Mouse (Mus musculus) telencephalon, adult 2 months (tissue): ENCODE measurements around the gene Kifc3.
A peak's percentile ranks its signal among the peaks of the same experiment; 100 is the strongest.
"Not testable (repeated sequence)": the region's sequence is repeated elsewhere in the genome, so short reads cannot be mapped to it uniquely, and the experiment has no call there.

ENCODE experiments used
- DNase-seq: peaks from one replicate; pipeline ENCODE4 v3.0.0-alpha.2; 2011; ENCODE audit warnings: low read depth, low spot score

Kifc3 gene

DNA sequence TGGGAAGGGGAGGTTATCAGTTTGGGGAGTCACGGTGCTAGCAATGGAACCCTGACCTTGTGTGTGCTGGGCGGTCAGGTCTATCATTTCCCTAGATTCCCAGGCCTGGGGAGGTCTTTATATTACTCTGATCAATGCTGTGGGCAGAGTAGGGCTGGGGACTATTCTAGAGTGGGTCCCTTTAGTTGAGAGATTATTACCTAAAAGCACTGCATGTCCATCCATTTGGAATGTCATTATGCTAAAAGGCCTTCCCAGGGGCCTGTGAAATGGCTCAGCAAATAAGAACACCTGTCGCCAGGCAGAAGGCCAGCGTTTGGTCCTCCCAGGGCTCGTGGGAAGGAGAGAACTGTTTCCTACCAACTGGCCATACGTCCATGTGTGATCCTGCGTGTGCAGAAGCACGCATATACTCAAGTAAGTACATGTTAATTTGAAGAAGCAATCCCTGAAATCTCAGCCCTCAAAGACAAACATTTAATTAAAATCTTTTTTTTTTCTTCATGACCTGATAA, 499 bp downstream of the Kifc3 start:
- no peak for DNase-seq

GRCm38 (mm10) chr8:95201491-95201890, 1.1 kb downstream of the Kifc3 start:
- DNase-seq = no peak

DNA sequence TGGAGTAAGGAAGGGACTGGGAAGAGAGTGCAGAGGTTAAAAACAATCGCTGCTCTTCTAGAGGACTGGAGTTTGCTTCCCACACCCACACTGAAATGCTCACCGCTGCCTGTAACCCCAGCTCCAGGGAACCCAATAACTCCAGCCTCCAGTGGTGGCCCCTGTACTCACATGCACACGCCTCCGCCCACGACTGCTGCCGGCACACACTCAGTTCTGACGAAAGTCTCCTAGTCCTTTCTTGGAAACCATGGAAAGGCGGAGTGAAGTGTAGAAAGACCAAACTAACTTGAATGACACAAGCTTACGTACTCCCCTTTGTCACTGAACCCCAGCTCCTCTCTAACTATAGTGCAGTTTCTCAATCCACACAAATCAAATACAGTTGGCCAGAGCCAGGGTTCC, 2.6 kb downstream of the Kifc3 start:
- no peak for DNase-seq

- no peak for DNase-seq
Measured at GRCm38 (mm10) chr8:95195728-95196127, 6.9 kb downstream of the Kifc3 start.

GRCm38 (mm10) chr8:95191497-95192175, 11.0 kb downstream of the Kifc3 start:
- no peak for DNase-seq

GRCm38 (mm10) chr8:95187579-95187978, 15.0 kb downstream of the Kifc3 start:
- DNase-seq = no peak

GRCm38 (mm10) chr8:95185891-95186513, 16.6 kb downstream of the Kifc3 start:
- DNase-seq = no peak

- no peak for DNase-seq
Measured at GRCm38 (mm10) chr8:95185104-95185503, 17.5 kb downstream of the Kifc3 start.

DNA sequence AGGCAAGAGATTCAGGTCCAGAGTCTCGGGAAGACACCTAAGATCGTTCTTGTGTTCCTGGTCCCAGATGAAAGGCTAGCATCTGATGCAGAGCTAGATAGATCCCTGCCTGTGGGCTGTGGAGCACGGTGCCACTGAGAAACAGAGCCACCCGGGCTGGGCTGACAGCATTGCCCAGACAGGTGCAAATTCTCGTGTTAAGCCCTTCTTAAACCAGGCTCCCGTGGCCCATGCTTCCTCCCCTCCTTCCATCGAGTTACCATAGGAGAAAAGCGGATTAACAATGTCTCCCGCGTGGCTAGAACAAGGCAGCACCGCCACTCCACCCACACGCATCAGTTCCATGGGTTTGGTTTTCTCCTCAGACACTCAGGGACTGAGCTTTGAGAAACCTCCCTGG, 18.4 kb downstream of the Kifc3 start:
- no peak for DNase-seq

DNA sequence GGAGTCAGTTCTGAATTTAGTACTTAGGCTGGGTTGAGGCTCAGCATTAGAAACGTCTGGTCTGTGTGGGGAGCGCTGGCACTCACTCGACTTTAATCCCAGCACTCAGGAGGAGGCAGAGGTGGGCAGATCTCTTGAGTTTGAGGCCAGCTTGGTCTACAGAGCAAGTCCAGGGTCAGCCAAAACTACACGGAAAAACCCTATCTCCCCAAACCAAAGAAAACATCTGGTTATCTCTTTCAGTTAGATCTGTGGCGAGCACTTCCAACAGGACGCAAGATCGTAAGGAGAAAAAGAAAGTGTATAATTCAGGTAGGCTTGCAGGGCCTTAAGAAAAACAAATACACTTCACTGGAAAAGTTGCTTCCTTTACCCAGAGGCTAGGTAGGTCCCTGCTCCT, 20.8 kb downstream of the Kifc3 start:
- DNase-seq = no peak

GRCm38 (mm10) chr8:95178191-95178590, 24.4 kb downstream of the Kifc3 start:
- DNase-seq = no peak

DNA sequence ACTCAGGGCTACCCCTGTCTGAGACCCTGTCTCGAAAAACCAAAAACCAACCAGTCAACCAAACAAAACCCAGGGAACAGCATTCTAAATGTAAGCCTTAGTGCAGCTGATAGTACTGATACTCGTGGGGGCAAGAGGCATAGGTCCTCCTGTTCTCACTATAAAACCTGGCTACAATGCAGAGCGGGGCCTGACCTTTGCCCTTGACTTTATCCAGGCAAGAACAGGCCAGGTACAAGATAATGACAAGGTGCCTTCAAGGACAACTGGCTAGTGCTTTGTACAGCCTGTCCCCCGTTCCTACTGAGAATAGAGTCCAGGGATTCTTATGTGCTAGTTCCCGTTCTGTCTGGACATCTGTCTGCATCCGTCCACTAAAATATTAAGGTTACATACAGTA, 25.6 kb downstream of the Kifc3 start:
- DNase-seq = no peak

GRCm38 (mm10) chr8:95175808-95176207, 26.8 kb downstream of the Kifc3 start:
- peak; percentile 15 for DNase-seq

DNA sequence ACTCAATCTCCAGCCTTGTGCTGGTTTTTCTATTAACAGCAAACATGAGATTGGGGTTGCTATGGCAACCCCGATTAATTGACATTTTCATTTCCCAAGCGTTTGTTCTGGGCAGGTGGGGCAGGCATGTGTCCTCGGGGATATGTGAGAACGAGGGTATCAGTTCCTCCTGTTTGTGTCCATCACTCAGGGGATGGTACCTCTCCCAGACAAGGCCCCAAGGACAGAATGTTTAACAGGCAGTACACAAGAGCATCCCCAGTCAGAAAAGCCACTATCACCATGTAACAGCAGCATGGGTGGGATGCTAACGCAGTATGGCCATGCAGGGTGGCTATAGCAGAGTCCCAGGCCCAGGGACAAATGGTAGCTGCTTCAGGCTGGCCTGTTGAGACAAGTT, 27.3 kb downstream of the Kifc3 start:
- peak; percentile 11 for DNase-seq

DNA sequence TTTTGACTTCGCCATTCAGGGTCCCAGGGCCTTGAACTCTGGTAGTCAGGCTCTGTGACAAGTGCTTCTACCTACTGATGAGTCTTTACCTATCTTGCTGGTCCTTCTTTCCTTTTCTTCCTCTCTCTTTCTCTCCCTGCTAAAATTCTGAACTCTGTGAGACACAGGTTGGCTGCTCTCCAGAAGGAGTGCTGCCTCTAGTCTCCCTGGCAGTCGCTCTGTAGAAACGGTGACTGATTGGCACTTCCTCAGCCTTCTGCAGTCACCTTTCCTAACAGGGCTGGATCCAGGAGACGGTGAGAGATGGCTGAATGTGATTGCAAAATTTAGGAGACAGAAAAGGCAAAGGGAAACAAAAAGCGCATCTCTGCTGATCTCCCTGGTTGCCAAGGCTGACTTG, 30.2 kb downstream of the Kifc3 start:
- DNase-seq = no peak

DNA sequence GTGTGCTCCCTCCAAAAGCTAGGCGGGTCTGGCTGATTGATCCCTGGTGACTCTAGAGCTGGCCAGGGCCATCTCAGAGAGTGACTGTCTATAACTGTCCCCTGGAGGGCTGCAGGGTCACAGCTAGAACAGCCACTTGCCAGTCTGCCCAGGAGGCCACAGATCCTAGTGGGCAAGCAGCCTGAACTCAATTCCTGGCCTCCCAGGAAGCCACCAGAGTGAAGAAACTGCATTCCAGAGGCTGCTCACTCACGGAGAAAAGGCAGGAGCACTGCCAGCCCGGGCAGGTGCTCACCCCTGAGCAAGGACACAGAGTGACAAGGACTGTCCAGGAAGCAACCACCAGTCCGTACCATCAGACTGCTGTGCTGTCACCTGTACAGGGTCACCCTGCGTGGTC, 34.9 kb downstream of the Kifc3 start:
- no peak for DNase-seq

GRCm38 (mm10) chr8:95166400-95166799, 36.2 kb downstream of the Kifc3 start:
- no peak for DNase-seq

DNA sequence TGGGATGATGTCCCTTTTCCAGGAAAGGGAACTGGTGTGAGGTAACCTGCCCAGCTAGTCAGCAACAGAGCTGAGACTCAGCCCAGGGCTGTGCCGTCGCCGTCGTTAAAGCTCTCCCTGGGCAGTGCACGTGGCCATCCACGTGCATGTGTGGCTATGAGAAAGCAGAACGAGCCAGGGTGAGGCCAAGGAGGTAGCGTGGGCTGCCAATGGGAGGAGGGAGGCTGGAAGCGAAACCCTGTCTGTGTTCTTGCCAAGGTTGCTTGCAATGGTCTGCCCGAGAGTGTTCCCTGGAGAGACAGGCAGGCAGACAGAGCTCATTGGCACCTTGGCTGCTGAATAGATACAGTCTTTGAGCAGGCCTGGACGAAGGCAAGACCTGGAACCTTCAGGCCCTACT, 36.7 kb downstream of the Kifc3 start:
- DNase-seq = no peak

- no peak for DNase-seq
Measured at GRCm38 (mm10) chr8:95164469-95164868, 38.1 kb downstream of the Kifc3 start.

- DNase-seq = not testable (repeated sequence)
Measured at GRCm38 (mm10) chr8:95163969-95164368, 38.6 kb downstream of the Kifc3 start.

DNA sequence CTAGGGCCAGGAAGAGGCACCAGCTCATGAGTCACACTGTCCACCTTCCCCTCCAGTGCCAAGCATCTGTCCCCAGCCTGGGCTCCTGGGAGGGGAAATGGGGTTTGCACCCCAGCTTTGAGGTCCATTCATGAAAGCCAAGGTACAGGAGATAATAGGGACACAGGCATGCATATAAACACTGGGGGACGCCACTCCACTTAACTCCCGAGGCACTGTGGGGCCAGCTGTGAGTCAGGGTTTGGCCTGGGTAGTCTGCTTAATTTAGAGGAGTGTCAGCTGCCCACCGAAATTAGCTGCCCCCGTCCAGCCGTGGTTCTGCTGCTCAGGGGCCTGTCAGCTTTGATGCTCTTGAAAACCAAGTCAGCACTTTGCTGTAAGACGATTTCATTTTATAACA, 39.8 kb downstream of the Kifc3 start:
- DNase-seq = no peak

GRCm38 (mm10) chr8:95159344-95159743, 43.3 kb downstream of the Kifc3 start:
- no peak for DNase-seq

GRCm38 (mm10) chr8:95158654-95159053, 44.0 kb downstream of the Kifc3 start:
- no peak for DNase-seq
